Mouse (Mus musculus) v-Abl transformed pro-B cells (cell line): ENCODE measurements around the gene Gamt.

Experiments used
- in situ Hi-C, 2 experiments: fragments of 400-800 bp; cut with MboI; formaldehyde crosslinking; loops; one replicate each; pipeline ENCODE4 v1.15.1; 2025; ENCODE audit not compliant: unreplicated experiment in 2 of 2

Gene Gamt

GRCm38 (mm10) chr10:80288657-80289056, 27.8 kb upstream of the Gamt start:
- in situ Hi-C loops: no loop called here

- in situ Hi-C loops: no loop called here
Observed at GRCm38 (mm10) chr10:80288097-80288496, 27.3 kb upstream of the Gamt start.

GRCm38 (mm10) chr10:80285222-80286070, 24.6 kb upstream of the Gamt start:
- in situ Hi-C loops: no loop called here

GRCm38 (mm10) chr10:80282481-80283441, 21.9 kb upstream of the Gamt start:
- in situ Hi-C loops: no loop called here

- in situ Hi-C loops: no loop called here
Observed at GRCm38 (mm10) chr10:80281921-80282371, 21.1 kb upstream of the Gamt start.

- in situ Hi-C loops: no loop called here
Observed at GRCm38 (mm10) chr10:80281304-80281703, 20.5 kb upstream of the Gamt start.

GRCm38 (mm10) chr10:80279273-80279672, 18.5 kb upstream of the Gamt start:
- in situ Hi-C loops: no loop called here

- in situ Hi-C loops: no loop called here
Observed at GRCm38 (mm10) chr10:80278390-80278789, 17.6 kb upstream of the Gamt start.

- in situ Hi-C loops: no loop called here
Observed at GRCm38 (mm10) chr10:80276238-80276637, 15.4 kb upstream of the Gamt start.

- in situ Hi-C loops: loop anchor here in 1 of 2 experiments (25.0 kb wide), 1 partner anchor 312 kb away; the partner anchor contains the start of genes Grin3b and Wdr18
Observed at GRCm38 (mm10) chr10:80273847-80274246, 13.0 kb upstream of the Gamt start.

- in situ Hi-C loops: loop anchor here in 1 of 2 experiments (25.0 kb wide), 1 partner anchor 310 kb away; the partner anchor contains the start of genes Grin3b and Wdr18
Observed at GRCm38 (mm10) chr10:80271870-80272585, 11.2 kb upstream of the Gamt start.

- in situ Hi-C loops: loop anchor here in 1 of 2 experiments (25.0 kb wide), 1 partner anchor 309 kb away; the partner anchor contains the start of genes Grin3b and Wdr18
Observed at GRCm38 (mm10) chr10:80271186-80271843, 10.5 kb upstream of the Gamt start.

GRCm38 (mm10) chr10:80270734-80271181, 9.9 kb upstream of the Gamt start:
- in situ Hi-C loops: loop anchor here in 1 of 2 experiments (25.0 kb wide), 1 partner anchor 308 kb away; the partner anchor contains the start of genes Grin3b and Wdr18

- in situ Hi-C loops: loop anchor here in 1 of 2 experiments (25.0 kb wide), 1 partner anchor 308 kb away; the partner anchor contains the start of genes Grin3b and Wdr18
Observed at GRCm38 (mm10) chr10:80270099-80270498, 9.3 kb upstream of the Gamt start.

GRCm38 (mm10) chr10:80265149-80265486, 4.3 kb upstream of the Gamt start:
- in situ Hi-C loops: loop anchor here in 1 of 2 experiments (5.0 to 25.0 kb wide), 2 partner anchors 57 to 303 kb away; partner anchors contain the start of genes 2310011J03Rik, Grin3b and Wdr18

- in situ Hi-C loops: loop anchor here in 1 of 2 experiments (5.0 to 25.0 kb wide), 2 partner anchors 58 to 302 kb away; partner anchors contain the start of genes 2310011J03Rik, Grin3b and Wdr18
Observed at GRCm38 (mm10) chr10:80264341-80265148, 3.7 kb upstream of the Gamt start.

GRCm38 (mm10) chr10:80262776-80263365, 2.1 kb upstream of the Gamt start:
- in situ Hi-C loops: loop anchor here in 1 of 2 experiments (25.0 kb wide), 1 partner anchor 301 kb away; the partner anchor contains the start of genes Grin3b and Wdr18

- in situ Hi-C loops: loop anchor here in 1 of 2 experiments (25.0 kb wide), 1 partner anchor 300 kb away; the partner anchor contains the start of genes Grin3b and Wdr18
Observed at GRCm38 (mm10) chr10:80262169-80262568, 1.4 kb upstream of the Gamt start.
